Mouse (Mus musculus): ENCODE results near the gene Fbln1. TPM values are rescaled to one million over a fixed set of nuclear protein-coding genes. Genes with fewer than 3 reads are reported as not detected.
"Not testable (repeated sequence)": the region's sequence is repeated elsewhere in the genome, so short reads cannot be mapped to it uniquely, and the experiment has no call there.

Gene Fbln1
- polyA plus RNA-seq, 1 experiment from 2014 or later: 71.0 TPM

- Histone ChIP-seq H3K9ac (no peak overlapping the region), H3K27me3 (no peaks in the 10 kb centered on the region), H3K4me2 (no peak overlapping the region), H3K4me3 (no peak overlapping the region), H3K27ac (replicated peaks) (no peak overlapping the region), H3K4me1 (replicated peaks) (peaks cover 6% of the 10 kb centered on the region; the same call in 1 of the 2 replicates), H3K36me3 (no peaks in the 10 kb centered on the region), H3K9me3 (0 out of 2 replicates have a peak, but pooled peaks cover 3% of the 10 kb centered on the region)
- ATAC-seq (ENCODE audit: low read depth): no peak
- WGBS: 87% methylated on average over 2 of the region's 2 CpGs
Observed at GRCm38 (mm10) chr15:85307061-85307660, 101.4 kb downstream of the Fbln1 start.

GRCm38 (mm10) chr15:85311058-85311657, 105.4 kb downstream of the Fbln1 start:
- Histone ChIP-seq H3K27me3 (no peaks in the 10 kb centered on the region; the same call in 1 of the 2 replicates), H3K36me3 (no peaks in the 10 kb centered on the region), H3K9ac (no peak overlapping the region), H3K27ac (replicated peaks) (no peak overlapping the region), H3K4me2 (no peak overlapping the region), H3K9me3 (no peaks in the 10 kb centered on the region), H3K4me1 (replicated peaks) (peaks cover 18% of the 10 kb centered on the region), H3K4me3 (no peak overlapping the region)
- ATAC-seq (ENCODE audit: low read depth): no peak
- WGBS: 64% methylated on average over 10 of the region's 10 CpGs

- H3K27me3 ChIP-seq: peaks cover 3% of the 10 kb centered on the region
- 37% methylated on average over 12 of the region's 13 CpGs for WGBS
- H3K4me2 ChIP-seq: no peak overlapping the region
- peak; percentile 85 for ATAC-seq (ENCODE audit: low read depth)
- no peak overlapping the region for H3K9ac ChIP-seq
- H3K4me3 ChIP-seq: no peak overlapping the region
- H3K36me3 ChIP-seq: no peaks in the 10 kb centered on the region
- H3K9me3 ChIP-seq: no peaks in the 10 kb centered on the region
- peaks cover 27% of the 10 kb centered on the region for H3K4me1 ChIP-seq (replicated peaks)
- no peak overlapping the region for H3K27ac ChIP-seq (replicated peaks)
Observed at GRCm38 (mm10) chr15:85315378-85316025, 109.8 kb downstream of the Fbln1 start.

- H3K4me3 ChIP-seq: no peak overlapping the region
- no peak overlapping the region for H3K4me2 ChIP-seq
- peaks cover 3% of the 10 kb centered on the region for H3K27me3 ChIP-seq
- no peak overlapping the region for H3K27ac ChIP-seq (replicated peaks)
- peak; percentile 57; the same call in 1 of the 2 replicates for ATAC-seq (ENCODE audit: low read depth)
- 44% methylated on average over 14 of the region's 14 CpGs for WGBS
- no peaks in the 10 kb centered on the region for H3K36me3 ChIP-seq
- H3K4me1 ChIP-seq (replicated peaks): peaks cover 21% of the 10 kb centered on the region
- H3K9ac ChIP-seq: no peak overlapping the region; the same call in 1 of the 2 replicates
- no peaks in the 10 kb centered on the region for H3K9me3 ChIP-seq
Observed at GRCm38 (mm10) chr15:85316342-85317140, 110.8 kb downstream of the Fbln1 start.

DNA sequence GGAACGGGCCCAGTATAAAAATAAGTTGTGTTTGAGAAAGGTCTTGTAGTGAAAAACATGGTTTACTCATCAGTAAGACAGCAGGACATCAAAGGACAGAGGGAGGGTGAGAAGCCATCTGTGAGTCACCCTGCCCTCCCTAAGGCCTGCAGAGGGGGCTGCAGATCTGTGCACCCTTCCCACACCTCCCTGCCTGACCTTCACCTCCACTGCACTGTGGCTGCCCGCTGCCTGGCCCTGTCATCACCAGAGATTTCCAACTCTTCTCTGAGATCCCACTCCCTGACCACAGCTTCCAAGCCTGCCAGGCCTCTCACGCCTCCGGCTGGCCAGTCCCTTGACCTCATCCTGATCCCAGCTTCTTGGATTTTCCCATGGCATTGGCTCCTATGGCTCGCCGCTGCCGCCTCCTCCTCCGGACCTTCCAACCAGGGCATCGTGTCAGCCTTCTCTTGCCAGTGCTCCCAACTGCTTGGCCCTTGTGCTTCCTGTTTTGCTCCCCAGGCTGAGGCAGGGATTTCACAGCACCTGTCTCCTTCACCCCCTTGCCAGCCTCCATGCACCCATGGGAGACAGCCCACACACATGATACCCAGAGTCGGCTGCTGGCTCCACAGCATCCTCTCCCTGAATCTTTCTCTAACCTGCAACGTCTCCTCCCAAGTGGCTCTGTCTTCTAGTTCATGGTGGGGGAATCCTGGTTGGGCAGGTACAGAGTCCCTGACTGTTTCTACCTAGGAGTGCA, 114.3 kb downstream of the Fbln1 start:
- Histone ChIP-seq H3K4me1 (replicated peaks) (peaks cover 19% of the 10 kb centered on the region), H3K9ac (no peak overlapping the region; the same call in 1 of the 2 replicates), H3K36me3 (no peaks in the 10 kb centered on the region), H3K27ac (replicated peaks) (no peak overlapping the region), H3K4me2 (no peak overlapping the region), H3K9me3 (no peaks in the 10 kb centered on the region), H3K4me3 (no peak overlapping the region), H3K27me3 (peaks cover 3% of the 10 kb centered on the region; the same call in 1 of the 2 replicates)
- no peak for ATAC-seq (ENCODE audit: low read depth)
- 84% methylated on average over 11 of the region's 11 CpGs for WGBS

DNA sequence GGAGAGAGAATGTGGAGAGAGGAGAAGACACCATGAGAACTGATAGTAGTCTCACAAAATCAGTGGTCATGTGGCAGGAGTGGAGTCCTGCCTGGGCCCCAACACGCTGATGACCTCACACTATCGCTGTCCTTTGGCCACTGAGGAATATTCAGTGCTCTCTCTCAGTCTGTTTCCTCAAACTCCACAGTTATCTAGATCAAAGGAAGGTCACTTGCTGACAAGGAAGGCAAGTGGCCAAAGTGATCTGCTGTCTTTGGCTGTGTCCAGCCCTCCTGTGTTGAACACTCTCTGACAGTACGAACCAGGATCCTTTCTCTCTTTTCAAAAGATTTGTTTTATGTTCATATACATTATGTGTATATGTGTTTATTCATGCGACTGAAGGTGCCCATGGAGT, 117.5 kb downstream of the Fbln1 start:
- no peak overlapping the region for H3K4me3 ChIP-seq
- H3K9ac ChIP-seq: no peak overlapping the region
- H3K36me3 ChIP-seq: no peaks in the 10 kb centered on the region
- H3K27ac ChIP-seq (replicated peaks): no peak overlapping the region
- no peak overlapping the region for H3K4me2 ChIP-seq
- no peaks in the 10 kb centered on the region for H3K4me1 ChIP-seq (replicated peaks)
- no peaks in the 10 kb centered on the region for H3K9me3 ChIP-seq
- WGBS: 92% methylated on average over 4 of the region's 4 CpGs
- no peaks in the 10 kb centered on the region for H3K27me3 ChIP-seq
- ATAC-seq (ENCODE audit: low read depth): no peak

DNA sequence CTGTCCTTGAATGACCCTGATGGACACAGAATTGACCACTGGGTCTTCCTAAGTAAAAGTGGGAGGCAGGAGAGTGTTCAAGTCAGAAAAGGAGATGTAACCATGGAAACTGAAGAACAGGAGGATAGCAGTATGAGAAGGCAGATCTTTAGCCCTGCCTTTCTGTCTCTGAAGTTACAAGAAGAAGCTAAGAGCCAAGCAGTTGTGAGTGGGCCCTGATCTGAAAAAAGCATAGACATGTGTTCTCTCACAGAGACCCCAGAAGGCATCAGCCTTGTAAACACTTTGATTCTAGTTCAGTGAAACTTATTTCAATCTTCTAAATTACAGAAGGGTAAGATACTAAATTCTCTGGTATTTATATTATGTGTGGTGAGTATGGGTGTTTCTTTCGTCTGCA, 118.7 kb downstream of the Fbln1 start:
- no peaks in the 10 kb centered on the region for H3K4me1 ChIP-seq (replicated peaks)
- H3K27ac ChIP-seq (replicated peaks): no peak overlapping the region
- no peak overlapping the region for H3K9ac ChIP-seq
- WGBS: 97% methylated on average over 1 of the region's 1 CpGs
- no peak overlapping the region for H3K4me2 ChIP-seq
- no peaks in the 10 kb centered on the region for H3K36me3 ChIP-seq
- no peak overlapping the region for H3K4me3 ChIP-seq
- H3K9me3 ChIP-seq: no peaks in the 10 kb centered on the region
- no peak for ATAC-seq (ENCODE audit: low read depth)
- no peaks in the 10 kb centered on the region for H3K27me3 ChIP-seq

DNA sequence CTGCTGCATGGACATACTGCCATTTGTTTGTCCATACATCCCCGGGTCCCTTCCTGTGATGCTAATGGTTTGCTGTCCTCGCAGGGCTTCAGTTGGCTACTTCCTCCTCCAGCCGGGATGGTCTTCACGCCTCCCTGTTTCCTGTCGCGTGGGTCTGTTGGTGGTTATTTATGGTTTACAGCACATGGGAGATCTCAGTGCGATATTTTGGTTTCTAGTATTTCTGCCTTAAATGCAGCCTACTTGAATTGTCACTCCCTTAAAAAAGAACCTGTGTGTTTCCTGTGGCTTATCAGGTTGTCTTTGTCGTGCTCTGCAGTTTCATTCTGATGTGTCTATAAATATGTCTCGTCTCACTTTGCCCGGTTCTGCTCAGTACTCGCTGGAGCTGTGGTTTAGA, 122.1 kb downstream of the Fbln1 start:
- H3K9ac ChIP-seq: no peak overlapping the region
- no peaks in the 10 kb centered on the region for H3K27me3 ChIP-seq
- H3K4me2 ChIP-seq: no peak overlapping the region
- no peaks in the 10 kb centered on the region for H3K9me3 ChIP-seq
- no peak overlapping the region for H3K27ac ChIP-seq (replicated peaks)
- no peaks in the 10 kb centered on the region for H3K4me1 ChIP-seq (replicated peaks)
- no peaks in the 10 kb centered on the region for H3K36me3 ChIP-seq
- ATAC-seq (ENCODE audit: low read depth): no peak
- 58% methylated on average over 11 of the region's 11 CpGs for WGBS
- H3K4me3 ChIP-seq: no peak overlapping the region

- H3K9me3 ChIP-seq; H3K4me2 ChIP-seq; H3K27me3 ChIP-seq; ATAC-seq (ENCODE audit: low read depth); H3K27ac ChIP-seq (replicated peaks); H3K9ac ChIP-seq; H3K4me3 ChIP-seq; H3K36me3 ChIP-seq; H3K4me1 ChIP-seq (replicated peaks): not testable (repeated sequence)
- WGBS: 77% methylated on average over 2 of the region's 2 CpGs
Observed at GRCm38 (mm10) chr15:85328455-85328854, 122.7 kb downstream of the Fbln1 start.

DNA sequence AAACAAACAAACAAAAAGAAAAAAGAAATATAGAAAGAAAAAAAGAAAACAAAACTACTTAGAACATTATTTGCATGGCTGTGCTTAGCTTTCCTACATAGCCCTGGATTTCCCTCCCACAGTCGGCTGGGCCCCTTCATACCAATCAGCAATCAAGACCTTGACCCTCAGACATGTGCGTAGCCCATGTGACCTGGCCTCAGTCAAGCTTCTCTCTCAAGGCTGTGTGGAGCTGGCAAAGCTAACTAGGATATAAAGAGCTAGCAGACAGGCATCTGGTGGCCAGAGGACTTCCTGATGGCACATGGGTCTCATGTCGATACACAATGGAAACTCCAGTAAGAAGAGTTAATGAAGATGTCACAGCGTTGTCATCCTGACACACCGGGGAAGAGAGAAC, 123.3 kb downstream of the Fbln1 start:
- H3K4me1 ChIP-seq (replicated peaks): no peaks in the 10 kb centered on the region
- no peak overlapping the region for H3K4me3 ChIP-seq
- no peak for ATAC-seq (ENCODE audit: low read depth)
- no peak overlapping the region for H3K27ac ChIP-seq (replicated peaks)
- no peaks in the 10 kb centered on the region for H3K9me3 ChIP-seq
- H3K4me2 ChIP-seq: no peak overlapping the region
- H3K36me3 ChIP-seq: no peaks in the 10 kb centered on the region
- no peak overlapping the region for H3K9ac ChIP-seq
- WGBS: 91% methylated on average over 5 of the region's 5 CpGs
- no peaks in the 10 kb centered on the region for H3K27me3 ChIP-seq

GRCm38 (mm10) chr15:85330024-85330423, 124.3 kb downstream of the Fbln1 start:
- no peaks in the 10 kb centered on the region for H3K36me3 ChIP-seq
- H3K9ac ChIP-seq: no peak overlapping the region
- no peak overlapping the region for H3K4me3 ChIP-seq
- ATAC-seq (ENCODE audit: low read depth): no peak
- H3K4me2 ChIP-seq: no peak overlapping the region
- no peaks in the 10 kb centered on the region for H3K27me3 ChIP-seq
- no peaks in the 10 kb centered on the region for H3K4me1 ChIP-seq (replicated peaks)
- no peaks in the 10 kb centered on the region for H3K9me3 ChIP-seq
- WGBS: 90% methylated on average over 6 of the region's 6 CpGs
- H3K27ac ChIP-seq (replicated peaks): no peak overlapping the region

Data from neural tube, embryonic 13.5 days (tissue).